Mouse (Mus musculus): Measurements from ENCODE around the gene Pdzd11. TPM values are rescaled to one million over a fixed set of nuclear protein-coding genes. Genes with fewer than 3 reads are reported as not detected.

The Pdzd11 gene
- 10 to 100 TPM; 45.0 to 55.4 TPM for polyA plus RNA-seq (2017; shearing (Covaris generic))

- peak; percentile 100 for ATAC-seq
Measured at GRCm38 (mm10) chrX:100625802-100626793, at the start of gene Pdzd11. Gene Pdzd11 (minus strand): TSS chrX:100626568.

GRCm38 (mm10) chrX:100664825-100665224 is 38.5 kb upstream of the Pdzd11 start:
- ATAC-seq = no peak

GRCm38 (mm10) chrX:100652848-100653247 is 26.5 kb upstream of the Pdzd11 start:
- ATAC-seq = no peak

- ATAC-seq = no peak
Measured at GRCm38 (mm10) chrX:100638477-100638876, 12.1 kb upstream of the Pdzd11 start.

GRCm38 (mm10) chrX:100629076-100629475 is 2.7 kb upstream of the Pdzd11 start:
- ATAC-seq = no peak

- no peak for ATAC-seq
Measured at GRCm38 (mm10) chrX:100625546-100625801, 894 bp downstream of the Pdzd11 start, which contains the start of gene Kif4. Gene Kif4 (plus strand): TSS chrX:100625737.

- ATAC-seq = no peak
Measured at GRCm38 (mm10) chrX:100625146-100625545, 1.2 kb downstream of the Pdzd11 start.

- no peak for ATAC-seq
Measured at GRCm38 (mm10) chrX:100624242-100624641, 2.1 kb downstream of the Pdzd11 start.

GRCm38 (mm10) chrX:100621366-100621765 is 5.0 kb downstream of the Pdzd11 start:
- ATAC-seq = no peak

- no peak for ATAC-seq
Measured at GRCm38 (mm10) chrX:100618488-100618887, 7.9 kb downstream of the Pdzd11 start.

GRCm38 (mm10) chrX:100605314-100605713 is 21.1 kb downstream of the Pdzd11 start, which contains the start of gene Arr3:
Gene Arr3 (plus strand): TSS chrX:100605497.
- no peak for ATAC-seq

GRCm38 (mm10) chrX:100599755-100600154 is 26.6 kb downstream of the Pdzd11 start:
- ATAC-seq = no peak

GRCm38 (mm10) chrX:100597439-100597838 is 28.9 kb downstream of the Pdzd11 start:
- no peak for ATAC-seq

- ATAC-seq = no peak
Measured at GRCm38 (mm10) chrX:100594791-100595190, 31.6 kb downstream of the Pdzd11 start, which contains the start of gene P2ry4. Gene P2ry4 (minus strand): TSS chrX:100594869.

Other genes starting within 250 kb of the Pdzd11 start
- under 1 TPM in 1 of 2 experiments, not detected in 1; 0.80 TPM for gene Otud6a, start 197.6 kb downstream of the Pdzd11 start, polyA plus RNA-seq (2017; shearing (Covaris generic))
- gene Awat2, start 183.9 kb downstream of the Pdzd11 start, polyA plus RNA-seq (2017; shearing (Covaris generic)) = 1 to 10 TPM; 1.0 to 1.5 TPM
- gene Igbp1, start 132.3 kb downstream of the Pdzd11 start, polyA plus RNA-seq (2017; shearing (Covaris generic)) = 10 to 100 TPM; 71.5 to 83.7 TPM
- not detected for gene Dgat2l6, start 101.7 kb downstream of the Pdzd11 start, polyA plus RNA-seq (2017; shearing (Covaris generic))
- gene Awat1, start 54.3 kb downstream of the Pdzd11 start, polyA plus RNA-seq (2017; shearing (Covaris generic)) = not detected
- under 1 TPM in 1 of 2 experiments, not detected in 1; 0.12 TPM for gene P2ry4, start 31.7 kb downstream of the Pdzd11 start, polyA plus RNA-seq (2017; shearing (Covaris generic))
- gene Arr3, start 21.1 kb downstream of the Pdzd11 start, polyA plus RNA-seq (2017; shearing (Covaris generic)) = not detected
- gene Kif4, start 831 bp downstream of the Pdzd11 start, polyA plus RNA-seq (2017; shearing (Covaris generic)) = 1 to 10 TPM; 1.6 to 4.6 TPM
- not detected for gene Gdpd2, start 103.3 kb upstream of the Pdzd11 start, polyA plus RNA-seq (2017; shearing (Covaris generic))
- gene Dlg3, start 141.2 kb upstream of the Pdzd11 start, polyA plus RNA-seq (2017; shearing (Covaris generic)) = 1 to 10 TPM; 4.1 to 6.4 TPM

Data from CD4-positive, CD25-positive, alpha-beta regulatory T cell, adult 4 months (primary cell).